Mouse (Mus musculus) cerebral cortex, adult 2 months (tissue): ENCODE measurements around the gene Olfr141.

Source experiments
- WGBS: fragments of 180-500 bp; shearing (Covaris S2); methylation state at CpG from one replicate; pipeline ENCODE4 v1.1.7; 2018; 5-methylcytosine and 5-hydroxymethylcytosine counted together

Gene Olfr141

DNA sequence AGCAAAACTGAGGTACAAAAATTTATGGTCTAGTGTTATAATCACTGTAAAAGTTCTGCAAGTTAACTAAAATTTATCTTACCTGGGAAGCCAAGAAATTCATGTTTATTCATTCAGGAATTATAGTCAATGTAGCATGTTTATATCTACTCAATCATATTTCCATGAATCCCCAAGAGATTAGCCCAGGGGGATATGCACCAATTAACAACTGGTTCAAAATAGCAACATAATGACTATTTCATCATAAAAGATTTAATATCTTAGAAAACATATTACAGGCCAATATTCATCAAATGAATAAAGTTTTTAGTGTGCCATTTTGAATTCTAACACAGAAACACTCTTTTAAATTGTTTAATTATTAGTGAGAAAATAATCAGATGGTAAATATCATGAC lies at the start of gene Olfr141:
Gene Olfr141, minus strand, starts transcription at position 101 of the 400 bp plus-strand sequence.

DNA sequence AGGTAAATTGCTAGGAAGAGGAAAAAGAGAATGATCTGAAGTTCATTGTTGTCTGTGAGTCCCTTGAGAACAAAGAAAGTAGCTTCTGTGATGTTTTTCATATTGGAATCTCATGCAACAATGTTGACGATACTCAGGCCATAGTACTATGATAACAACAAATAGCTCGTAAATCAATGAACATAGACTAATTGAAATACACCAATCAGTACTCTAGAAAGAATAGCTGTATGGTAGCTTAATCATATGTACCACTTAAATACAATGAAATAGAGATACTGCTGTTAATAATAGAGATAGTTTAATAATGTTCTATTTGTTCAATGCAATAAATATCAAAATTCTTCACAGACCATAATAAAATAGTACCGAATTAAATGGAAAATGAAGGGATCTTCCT lies 41.8 kb upstream of the Olfr141 start, which contains the start of gene Olfr1095:
Gene Olfr1095, minus strand, starts transcription at position 101 of the 400 bp plus-strand sequence.
- 91% methylated on average over 3 of the region's 3 CpGs for WGBS

DNA sequence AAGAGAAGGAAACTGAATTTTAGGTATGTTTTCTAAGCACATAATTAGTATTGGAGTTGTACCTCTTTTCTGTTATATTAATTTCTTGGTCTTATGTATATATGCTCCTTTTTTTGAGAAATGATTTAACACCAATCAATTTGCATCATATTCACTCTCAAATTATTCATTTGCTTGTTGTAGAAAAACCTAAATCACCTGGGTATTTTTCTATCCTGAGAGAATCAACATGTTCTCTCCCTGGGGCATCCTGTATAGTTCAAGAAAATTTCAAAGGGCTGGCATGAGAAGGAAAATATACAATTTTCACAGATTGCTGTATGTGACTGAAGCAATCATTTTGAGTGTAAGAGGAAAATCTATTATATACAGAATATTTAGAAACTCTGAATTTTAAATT lies 14.5 kb upstream of the Olfr141 start, which contains the start of gene Olfr1094:
Gene Olfr1094, plus strand, starts transcription at position 301 of the 400 bp plus-strand sequence.

DNA sequence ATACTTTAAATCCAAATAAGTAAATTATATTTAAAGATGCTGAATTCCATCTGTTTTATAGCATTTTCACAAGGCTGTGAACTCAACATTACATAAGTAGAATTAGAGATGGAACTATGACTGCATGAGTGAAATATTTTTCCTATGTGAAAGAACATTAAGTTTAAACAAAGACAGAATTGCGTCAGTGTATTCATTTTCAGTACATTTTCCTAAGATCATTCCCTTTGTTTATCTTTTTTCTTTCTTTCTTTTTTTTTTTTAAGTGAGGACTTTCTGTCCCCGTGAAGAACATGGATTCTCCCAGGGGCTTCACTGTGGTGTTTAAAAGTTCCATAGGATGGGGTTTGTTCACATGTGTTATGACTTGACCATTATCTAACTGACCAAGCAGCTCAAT lies 27.6 kb downstream of the Olfr141 start, which contains the start of gene Olfr1093:
Gene Olfr1093, plus strand, starts transcription at position 301 of the 400 bp plus-strand sequence.
- 76% methylated on average over 2 of the region's 2 CpGs for WGBS

DNA sequence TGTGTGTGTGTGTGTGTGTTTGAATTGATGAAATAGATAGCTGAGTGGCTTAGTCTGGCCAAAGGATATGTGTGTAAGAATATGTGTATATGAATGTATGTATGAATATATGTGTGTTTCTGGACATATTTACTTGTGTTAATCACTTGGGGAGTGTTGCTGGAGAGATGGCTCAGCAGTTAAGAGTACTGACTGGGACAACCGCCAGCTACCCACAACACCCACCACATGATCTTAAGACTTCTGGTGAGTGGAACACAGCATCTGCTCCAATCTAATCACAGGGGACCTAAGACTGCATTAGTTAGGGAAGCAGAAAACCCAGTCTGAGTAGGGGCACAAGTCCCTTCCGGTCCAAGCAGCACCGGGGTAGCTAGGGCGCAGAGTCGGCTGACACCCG lies 48.8 kb downstream of the Olfr141 start:
- 81% methylated on average over 6 of the region's 6 CpGs for WGBS

DNA sequence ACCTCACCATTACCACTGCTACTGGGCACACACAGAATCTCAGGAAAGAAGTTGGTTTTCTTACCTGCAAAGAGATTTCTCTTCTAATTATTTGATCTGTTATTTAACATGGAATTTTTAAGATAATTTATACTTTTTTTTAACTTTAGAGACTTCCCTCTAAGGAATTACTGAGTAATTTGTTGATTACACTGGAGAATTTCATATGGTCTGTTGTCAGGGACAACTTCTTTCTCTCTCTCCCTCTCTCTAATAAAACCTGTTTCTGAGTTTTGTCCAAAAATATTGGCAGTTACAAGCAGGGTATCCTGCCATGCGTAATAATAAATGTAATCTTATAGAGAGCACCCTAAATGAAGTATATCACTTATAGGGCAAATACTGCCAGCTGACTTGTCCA lies 50.9 kb downstream of the Olfr141 start, which contains the start of gene Olfr1090:
Gene Olfr1090, minus strand, starts transcription at position 101 of the 400 bp plus-strand sequence.
- 90% methylated on average over 1 of the region's 1 CpGs for WGBS
